Mouse (Mus musculus) C2C12 (cell line): ENCODE results near the gene Olfr51.
"Not testable (repeated sequence)": the region's sequence is repeated elsewhere in the genome, so short reads cannot be mapped to it uniquely, and the experiment has no call there.

Source experiments
- CTCF ChIP-seq: IDR thresholded peaks from one replicate; pipeline ENCODE4 v1.5.1; 2011; ENCODE audit not compliant: control insufficient read depth, insufficient read depth, insufficient read length
- MAX ChIP-seq: IDR thresholded peaks from one replicate; pipeline ENCODE4 v1.6.1; 2011; ENCODE audit warnings: mild to moderate bottlenecking, control low read depth
- MYOG ChIP-seq: IDR thresholded peaks from one replicate; pipeline ENCODE4 v1.6.1; 2011; ENCODE audit not compliant: control insufficient read depth, insufficient read length; ENCODE audit errors: extremely low read depth

- not testable (repeated sequence) for TF ChIP-seq MYOG, CTCF, MAX
Measured at GRCm38 (mm10) chr11:51026811-51027210, 23.4 kb downstream of the Olfr51 start.
